Mouse (Mus musculus) frontal cortex, postnatal 25 days (tissue): ENCODE measurements around the gene Catsperg2.
"Not testable (repeated sequence)": the region's sequence is repeated elsewhere in the genome, so short reads cannot be mapped to it uniquely, and the experiment has no call there.

Source experiments
- DNase-seq, 2 experiments: peaks; one replicate each; pipeline ENCODE4 v3.0.0; 2022; ENCODE audit warnings: low spot score in 2 of 2

The Catsperg2 gene

DNA sequence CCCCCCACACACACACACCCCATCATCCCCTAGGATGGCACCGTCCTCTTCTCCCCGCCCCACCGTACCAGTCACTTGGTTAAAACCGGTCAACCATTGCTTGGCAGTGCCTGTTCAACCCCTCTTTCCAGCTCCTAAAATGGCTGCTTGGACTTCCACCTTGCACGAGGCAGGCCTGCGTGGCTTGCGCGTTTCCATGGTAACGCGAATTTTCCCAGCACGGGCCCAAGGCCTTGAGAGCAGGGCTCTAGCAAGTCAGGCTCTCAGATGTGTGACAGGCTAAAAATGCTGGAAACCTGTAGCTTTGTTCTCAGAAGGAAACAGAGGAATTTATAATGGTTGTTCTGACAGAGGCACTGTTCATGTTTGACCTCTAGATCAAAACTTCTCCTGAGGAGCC lies at the start of gene Catsperg2:
TSS of gene Catsperg2 (minus strand) at position 173 of the 400 bp plus-strand sequence.
- not testable (repeated sequence) for DNase-seq

DNA sequence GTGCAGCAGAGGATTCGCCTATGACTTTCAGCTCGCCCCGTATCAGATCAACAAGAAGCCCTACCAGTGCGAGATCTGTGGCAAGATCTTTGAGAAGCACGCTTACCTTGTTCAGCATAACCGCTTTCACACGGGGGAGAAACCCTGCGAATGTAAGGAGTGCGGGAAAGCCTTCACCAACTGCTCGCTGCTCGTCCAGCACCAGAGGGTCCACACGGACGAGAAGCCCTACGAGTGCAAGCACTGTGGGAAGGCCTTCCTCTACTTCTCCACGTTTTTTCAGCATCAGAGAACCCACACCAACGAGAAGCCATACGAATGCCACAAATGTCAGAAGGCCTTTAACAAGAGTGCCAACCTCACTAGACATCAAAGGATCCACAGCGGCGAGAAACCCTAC lies 49.7 kb upstream of the Catsperg2 start:
- DNase-seq: no peak

DNA sequence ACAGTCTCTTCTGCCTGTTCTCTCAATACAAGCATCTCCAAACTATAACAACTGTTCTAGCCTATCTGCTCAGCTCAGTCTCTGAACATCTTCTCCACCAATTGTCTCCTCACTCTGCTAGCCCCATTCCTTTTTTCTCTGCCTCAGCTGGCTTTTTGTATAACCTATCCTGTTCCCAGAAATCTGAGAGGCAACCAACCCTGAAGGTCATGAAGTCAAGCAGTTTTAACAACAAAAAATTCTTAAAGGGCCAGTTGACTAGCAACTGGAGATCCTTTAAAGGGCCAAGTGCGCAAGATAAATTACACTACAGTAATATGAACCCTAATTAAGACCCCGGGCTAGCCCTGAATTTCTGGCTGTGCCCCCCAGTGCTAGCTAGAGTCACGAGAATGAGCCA lies 47.5 kb upstream of the Catsperg2 start:
- no peak for DNase-seq

DNA sequence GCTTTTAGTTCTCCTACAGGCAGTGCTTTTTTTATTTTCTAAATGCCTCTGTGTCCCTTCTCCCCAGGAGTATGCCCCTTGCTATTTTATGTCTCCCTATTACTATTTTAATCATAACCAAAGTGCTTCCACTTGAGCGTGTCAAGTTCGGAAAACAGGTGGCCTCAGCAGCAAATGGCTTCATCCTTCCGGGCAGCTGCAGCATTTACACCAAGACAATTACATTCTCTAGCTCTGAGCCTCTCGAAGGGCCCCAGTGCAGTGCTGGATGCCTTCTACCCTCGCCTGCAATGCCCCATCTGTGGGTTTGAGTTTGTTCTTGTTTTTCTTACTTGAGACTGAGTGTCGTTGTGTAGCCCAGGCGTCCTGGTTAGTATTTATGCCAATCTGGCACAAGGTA lies 46.7 kb upstream of the Catsperg2 start:
- no peak for DNase-seq

DNA sequence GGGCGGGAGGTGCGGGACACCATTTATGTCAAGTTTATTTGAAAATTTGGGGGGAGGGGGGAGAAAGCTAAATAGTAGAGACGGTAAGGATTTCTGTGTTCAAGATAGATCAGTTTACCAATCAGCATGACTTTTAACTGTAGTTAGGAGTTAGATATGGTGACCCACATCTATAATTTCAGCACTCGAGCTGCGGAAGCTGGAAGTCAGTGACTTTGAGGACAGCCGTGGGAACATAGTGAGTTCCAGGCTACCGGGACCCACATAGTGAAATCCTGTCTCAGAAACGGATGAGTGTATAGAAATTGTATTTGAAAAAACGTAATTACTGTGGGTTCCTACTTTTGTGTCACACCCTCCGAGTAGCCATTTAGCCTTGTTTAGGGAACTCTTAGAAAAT lies 42.1 kb upstream of the Catsperg2 start:
- DNase-seq: no peak

DNA sequence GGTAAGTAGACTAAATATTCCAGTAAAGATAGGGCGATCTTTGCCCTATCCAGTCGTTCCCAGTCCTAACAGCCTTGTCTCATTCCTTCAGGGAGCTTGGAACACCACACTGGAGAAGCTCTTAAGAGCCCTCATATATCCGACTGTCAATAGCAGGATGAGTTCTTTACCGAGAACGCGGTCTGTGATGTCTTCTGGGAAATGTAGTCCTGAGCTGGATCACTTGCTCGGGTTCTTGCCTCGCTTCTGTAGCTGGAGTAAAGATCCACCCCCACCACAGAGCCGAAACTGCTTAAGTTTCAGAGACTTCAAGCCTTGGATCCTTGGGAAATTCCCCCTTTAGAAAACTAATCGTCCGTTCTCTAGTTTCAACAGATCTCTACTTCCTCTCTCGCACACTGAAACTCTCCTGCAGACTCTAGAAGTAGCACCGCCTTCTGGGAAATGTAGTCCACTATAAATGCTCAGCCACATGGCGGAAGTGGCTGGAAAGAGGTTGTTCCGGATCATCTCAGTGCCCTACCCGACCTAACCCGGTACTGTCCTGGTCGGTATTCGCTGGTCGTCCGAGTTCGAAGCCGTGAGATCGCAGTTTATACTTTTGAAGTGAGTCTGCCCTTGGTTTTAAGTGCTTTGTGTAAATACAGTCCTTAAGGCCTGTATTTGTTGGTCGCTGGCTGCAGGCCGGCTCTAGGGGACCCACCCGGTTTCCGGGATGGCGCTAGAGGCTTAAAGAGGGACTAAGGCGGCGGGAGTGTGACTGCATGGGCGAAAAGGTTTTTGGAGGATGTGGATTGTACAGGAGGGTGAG lies 41.5 kb upstream of the Catsperg2 start, which contains the start of gene Zfp84:
TSS of gene Zfp84 (plus strand) at position 463 of the 811 bp plus-strand sequence.
- DNase-seq: peak; percentile 69 to 81

DNA sequence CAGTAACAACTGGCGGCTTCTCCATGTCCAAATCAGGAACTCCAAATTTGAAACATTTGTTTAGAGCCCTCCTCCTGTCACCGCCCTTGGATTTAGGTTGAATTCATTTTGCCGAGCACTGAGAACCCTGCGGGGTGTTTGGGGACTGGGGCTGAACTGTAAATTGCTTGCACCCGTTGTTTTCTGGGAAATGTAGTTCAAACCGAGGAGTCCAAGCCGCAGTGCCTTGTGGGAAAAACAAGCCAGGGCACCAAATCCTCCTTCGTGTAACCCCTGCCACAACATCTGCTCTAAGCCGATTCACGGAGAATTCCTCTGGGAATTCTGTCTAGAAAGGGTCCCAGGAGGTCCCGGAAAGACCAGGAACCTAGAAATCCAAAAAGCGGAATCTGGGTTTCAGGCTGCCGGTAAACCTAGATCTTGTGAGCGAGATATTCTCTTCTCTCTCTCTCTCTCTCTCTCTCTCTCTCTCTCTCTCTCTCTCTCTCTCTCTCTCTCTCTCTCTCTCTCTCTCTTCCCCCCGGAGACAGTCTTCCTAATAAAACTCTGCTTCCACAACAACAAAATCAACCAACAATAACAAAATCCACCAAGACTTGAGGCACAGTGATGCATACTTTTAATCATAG lies 40.3 kb upstream of the Catsperg2 start:
- DNase-seq: peak; percentile 62 to 74

DNA sequence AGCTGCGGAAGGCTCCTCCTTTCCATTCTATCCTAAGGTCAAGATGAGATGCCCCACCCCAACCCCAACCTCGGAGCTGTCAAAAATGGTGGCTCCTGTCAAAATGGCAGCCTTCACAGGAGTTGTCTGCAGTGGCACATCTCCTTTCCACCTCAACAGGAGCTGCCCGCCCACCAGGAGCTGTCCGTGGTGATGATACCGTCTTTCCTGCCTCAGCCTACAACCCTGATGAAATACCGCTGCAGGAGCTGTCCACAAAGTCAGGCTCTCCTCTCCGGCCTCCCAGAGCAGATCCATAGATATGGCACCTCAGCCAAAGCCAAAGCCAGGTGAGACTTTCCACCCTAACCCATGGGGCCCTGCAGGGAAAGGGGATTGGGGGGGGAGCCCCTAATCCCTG lies 37.9 kb upstream of the Catsperg2 start:
- DNase-seq: no peak

DNA sequence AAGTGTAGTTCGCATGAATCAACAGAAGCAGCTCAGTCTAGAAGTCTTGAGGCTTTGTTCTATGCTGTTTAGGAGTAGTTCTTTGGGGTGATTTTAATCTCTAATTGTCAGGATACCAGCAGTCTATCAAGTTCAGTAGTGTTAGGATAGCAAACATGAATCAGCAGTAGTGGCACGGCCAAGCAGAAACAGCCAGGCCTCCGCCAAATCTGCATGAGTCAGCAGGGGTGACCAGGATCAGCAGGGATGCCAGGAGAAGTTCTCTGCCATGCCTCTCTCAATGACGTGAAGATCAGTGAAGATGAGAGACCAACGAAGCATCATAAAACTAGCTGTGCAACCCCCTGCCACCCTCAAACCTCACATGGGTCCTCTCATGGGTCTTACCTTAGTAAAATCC lies 33.6 kb upstream of the Catsperg2 start:
- no peak for DNase-seq

DNA sequence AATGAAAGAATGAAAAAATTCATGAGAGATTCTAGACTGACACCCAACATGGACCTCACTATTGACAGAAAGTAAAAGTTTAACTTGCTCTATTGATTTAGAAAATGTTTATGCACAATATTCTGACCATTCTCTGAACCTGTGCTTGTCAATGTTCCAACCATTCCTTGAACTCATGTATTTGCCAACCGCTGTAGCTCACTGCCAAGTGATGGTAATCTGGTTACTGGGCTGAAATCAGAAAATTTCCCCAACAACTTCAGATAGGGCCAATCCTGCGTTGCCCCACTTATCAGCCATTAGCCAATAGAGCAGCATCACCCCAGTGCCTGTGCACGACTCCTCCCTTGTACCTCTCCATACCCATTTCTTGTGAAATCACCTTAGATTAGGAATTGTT lies 15.4 kb upstream of the Catsperg2 start:
- no peak for DNase-seq

DNA sequence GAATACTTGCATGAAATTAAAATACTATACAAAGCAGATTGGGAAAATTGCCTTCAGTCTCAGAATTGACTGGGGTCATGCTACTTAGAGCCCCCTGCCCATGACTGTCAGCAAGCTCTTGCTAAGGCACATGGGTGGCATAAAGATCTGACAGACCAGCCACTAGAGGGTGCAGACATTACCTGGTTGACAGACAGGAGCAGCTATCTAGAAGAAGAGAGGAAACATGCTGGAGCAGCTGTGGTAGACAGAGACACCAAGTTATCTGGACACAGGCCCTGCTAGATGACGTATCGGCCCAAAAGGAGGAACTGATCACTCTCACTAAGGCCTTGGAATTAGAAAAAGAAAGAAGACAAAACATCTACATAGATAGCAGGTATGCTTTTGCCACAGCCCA lies 1.2 kb upstream of the Catsperg2 start:
- no peak for DNase-seq

DNA sequence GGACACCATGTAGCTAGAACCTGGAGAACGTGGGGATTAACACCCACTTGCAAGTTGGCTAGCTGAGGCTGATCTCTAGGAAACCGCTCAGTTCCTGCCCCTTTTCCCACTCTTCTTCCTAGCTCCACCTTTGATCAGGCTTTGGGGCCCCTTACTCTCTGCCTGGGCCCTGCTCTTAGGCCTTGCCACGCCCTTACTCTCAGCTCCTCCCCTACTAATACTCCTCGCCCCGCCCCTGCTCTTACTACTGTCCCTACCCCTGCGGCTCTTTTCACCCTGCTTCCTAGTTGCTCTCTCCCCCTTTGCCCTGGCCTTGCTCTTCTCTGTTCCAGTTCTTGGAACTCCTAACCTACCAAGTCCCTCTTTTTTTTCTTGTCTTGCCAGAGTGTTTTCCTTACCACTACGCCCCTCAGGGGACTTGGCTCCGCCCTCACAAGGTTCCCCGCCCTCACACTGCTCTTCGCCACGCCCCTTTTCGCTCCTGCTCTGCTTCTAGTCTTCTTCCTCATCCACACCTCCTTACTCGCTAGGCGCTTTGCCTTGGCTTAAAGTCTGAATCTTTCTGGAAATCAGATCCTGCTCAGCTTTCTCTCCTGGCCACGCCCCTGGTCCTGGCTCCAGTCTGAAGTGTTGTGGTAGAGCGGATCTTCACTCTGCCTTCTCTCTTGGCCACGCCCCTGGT lies 1.2 kb downstream of the Catsperg2 start:
- not testable (repeated sequence) for DNase-seq

DNA sequence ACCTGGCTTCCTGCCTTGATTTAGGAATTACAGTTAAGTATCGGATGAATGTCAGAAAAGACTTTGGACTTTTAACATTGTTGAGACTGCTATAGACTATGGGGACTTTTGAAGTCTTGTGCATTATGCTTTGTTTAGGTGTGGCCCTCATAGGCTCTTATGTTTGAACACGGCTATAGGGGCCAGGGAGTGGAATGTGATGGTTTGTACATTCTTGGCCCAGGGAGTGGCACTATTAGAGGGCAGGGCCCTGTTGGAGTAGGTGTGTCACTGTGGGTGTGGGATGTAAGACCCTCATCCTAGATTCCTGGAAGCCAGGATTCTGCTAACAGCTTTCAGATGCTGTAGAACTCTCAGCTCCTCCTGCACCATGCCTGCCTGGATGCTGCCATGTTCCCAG lies 17.9 kb downstream of the Catsperg2 start:
- not testable (repeated sequence) for DNase-seq

DNA sequence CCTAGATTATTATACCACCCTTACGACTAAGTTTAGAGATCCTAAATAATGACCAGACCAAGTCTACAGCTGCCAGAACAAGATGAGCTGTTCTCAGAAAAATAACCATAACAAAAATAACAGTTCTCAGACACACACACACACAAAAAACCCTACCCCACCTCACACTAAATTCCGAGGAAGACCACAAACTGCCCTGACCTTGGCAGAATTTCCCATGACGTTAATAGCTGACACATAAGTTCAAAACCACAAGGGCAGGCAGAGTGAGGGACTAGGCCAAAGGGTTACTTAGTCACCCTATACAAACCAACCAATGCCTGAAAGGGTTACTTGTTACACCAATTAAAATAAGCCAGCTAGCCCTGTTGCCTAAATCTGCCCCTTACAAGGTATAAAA lies 31.6 kb downstream of the Catsperg2 start:
- not testable (repeated sequence) for DNase-seq

DNA sequence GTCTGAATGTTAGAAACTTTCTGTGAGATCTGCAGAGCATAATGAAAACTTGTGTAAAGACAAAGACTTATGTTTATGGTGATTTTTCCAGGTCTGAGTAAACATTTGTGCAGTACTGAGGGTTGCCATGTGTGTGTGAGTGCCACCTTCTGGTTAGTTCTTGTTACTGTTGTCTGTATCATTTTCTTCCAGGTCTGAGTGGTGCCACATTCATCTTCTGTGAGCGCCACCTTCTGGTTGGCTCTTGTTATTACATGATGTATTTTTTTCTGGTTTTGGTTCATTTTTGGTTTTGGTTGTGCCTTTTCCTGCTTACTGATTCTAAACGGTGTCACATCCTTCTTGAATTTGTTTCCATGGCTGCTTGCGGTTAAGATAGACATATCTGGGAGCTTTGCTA lies 45.0 kb downstream of the Catsperg2 start:
- no peak for DNase-seq
